Mouse (Mus musculus) layer of hippocampus, adult 18-20 months (tissue): Measurements from ENCODE around the gene Irak1. TPM values are rescaled to one million over a fixed set of nuclear protein-coding genes. Genes with fewer than 3 reads are reported as not detected.
A peak's percentile ranks its signal among the peaks of the same experiment; 100 is the strongest.

Experiments
- DNase-seq, 2 experiments: peaks; one replicate each; pipeline ENCODE4 v3.0.0; 2022; ENCODE audit warnings: low spot score in 2 of 2
- long read RNA-seq: library from polyadenylated mRNA; stranded (forward); transcript quantifications from one replicate; pipeline ENCODE4 v2.0.0, GENCODE M21; 2021
- total RNA-seq, 2 experiments: library from RNA; stranded (reverse); gene quantifications; 2 replicates each; pipeline ENCODE4 v1.2.3; 2021

The Irak1 gene
- 10 to 100 TPM; 50.1 to 55.4 TPM for total RNA-seq
- long read RNA-seq, transcript Irak1-206 (14 exons, 3,835 nt) = major isoform, 28 of 85 reads
- long read RNA-seq, transcript Irak1-204 (14 exons, 3,825 nt) = minor isoform, 5 of 85 reads
- long read RNA-seq, partial matches to known transcripts = 4 of 85 reads
- long read RNA-seq, other reads (novel, unspliced or antisense) = 47 of 85 reads

DNA sequence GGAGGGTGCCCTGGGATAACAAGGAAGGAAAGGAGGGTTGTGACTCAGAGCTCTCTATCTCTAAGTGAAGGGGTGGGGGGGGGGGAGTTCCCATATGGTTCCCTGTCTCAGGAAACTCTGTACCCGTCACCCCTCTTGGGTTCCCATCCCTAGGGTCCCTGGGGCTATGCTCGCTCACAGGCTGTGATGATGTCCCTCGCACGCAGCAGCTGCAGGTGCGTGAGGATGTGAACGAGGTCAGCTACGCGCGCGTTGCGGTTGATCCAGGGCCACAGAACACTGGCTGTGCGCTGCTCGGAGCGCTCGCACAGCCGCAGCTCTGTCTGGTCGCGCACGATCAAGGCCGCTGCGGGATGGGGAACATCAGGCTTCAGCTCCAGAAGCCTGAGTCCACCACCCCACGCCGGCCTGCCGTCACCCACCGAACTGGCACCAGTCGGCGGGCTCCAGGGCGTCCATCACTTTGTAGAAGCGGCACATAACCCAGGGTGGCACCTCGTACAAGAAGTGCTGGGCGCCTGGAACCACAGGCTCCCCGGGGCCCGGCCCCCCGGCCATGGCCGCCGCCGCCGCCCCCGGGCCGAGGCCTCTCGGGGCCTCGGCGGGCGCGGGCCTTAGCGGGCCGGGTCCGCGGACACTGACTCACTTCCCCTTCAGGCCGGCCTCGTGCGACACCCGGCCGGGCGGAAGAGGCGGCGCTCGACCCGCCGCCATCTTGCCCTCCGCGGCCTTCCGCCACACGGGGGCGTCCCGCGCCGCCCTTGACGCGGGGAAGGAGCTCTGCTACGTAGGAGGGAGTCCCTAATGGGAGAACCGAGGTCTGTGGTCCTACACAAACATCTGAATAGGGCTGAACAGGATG, at the start of gene Irak1:
TSS of gene Irak1 (minus strand) at position 731 of the 862 bp plus-strand sequence.
- peak; percentile 35 to 57 for DNase-seq

- no peak for DNase-seq
These were observed 47.1 kb upstream of the Irak1 start for GRCm38 (mm10) chrX:74070794-74071193.

DNA sequence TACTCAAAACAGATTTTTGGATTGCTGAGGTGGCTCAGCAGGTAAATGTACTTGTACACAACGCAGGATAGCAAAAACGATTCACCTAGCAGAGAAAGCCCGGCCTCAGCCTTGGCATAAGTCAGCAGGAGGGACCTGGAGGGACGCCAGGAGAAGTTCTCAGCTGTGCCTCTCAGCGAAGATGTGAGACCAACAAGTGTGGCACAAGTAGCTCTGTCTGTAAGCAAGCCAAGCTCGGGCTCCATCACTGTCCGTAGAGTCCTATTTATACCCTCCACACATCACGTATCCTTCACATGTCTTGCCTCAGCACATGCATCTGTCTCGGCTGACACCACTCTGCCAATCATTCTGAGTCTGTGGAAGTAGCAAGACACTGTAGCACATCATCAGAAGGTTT, 44.2 kb upstream of the Irak1 start:
- peak in 1 of 2 experiments; percentile 11 for DNase-seq

GRCm38 (mm10) chrX:74045107-74045506, 21.4 kb upstream of the Irak1 start:
- DNase-seq = no peak

DNA sequence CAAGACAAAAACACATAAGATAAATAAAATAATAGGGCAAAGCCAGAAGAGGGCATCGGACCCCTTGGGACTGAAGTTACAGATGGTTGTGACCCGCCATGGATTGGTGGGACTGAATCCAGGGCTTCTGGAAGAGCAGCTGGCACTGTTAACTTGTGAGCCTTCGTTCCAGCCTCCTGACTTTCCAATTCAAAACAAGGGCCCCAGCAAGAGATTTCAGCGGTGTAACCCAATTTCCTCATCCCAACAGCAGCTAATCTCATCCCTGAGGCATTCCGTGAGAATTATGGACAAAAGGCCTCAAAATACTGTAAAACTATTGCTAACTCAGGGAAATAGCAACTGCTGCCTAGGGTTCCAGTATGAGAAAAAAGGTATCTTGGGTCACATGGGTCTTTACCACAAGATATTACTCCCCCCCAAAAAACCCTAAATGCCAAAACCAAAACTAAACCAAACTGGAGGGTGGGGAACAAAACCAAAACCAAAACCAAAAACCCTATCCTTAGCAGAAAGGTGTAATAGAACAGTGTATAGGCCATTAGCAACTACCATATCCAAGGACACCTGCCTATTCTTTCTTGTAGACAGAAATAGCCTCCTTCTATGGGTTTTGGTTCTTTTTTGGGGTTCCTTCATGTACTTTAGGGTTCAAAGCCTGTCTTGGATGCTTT, 14.1 kb upstream of the Irak1 start:
- no peak for DNase-seq

GRCm38 (mm10) chrX:74030000-74030399, 6.3 kb upstream of the Irak1 start:
- DNase-seq = no peak

- no peak for DNase-seq
These were observed 927 bp downstream of the Irak1 start for GRCm38 (mm10) chrX:74022795-74023187.

GRCm38 (mm10) chrX:74014597-74014996, 9.1 kb downstream of the Irak1 start:
- DNase-seq = no peak

DNA sequence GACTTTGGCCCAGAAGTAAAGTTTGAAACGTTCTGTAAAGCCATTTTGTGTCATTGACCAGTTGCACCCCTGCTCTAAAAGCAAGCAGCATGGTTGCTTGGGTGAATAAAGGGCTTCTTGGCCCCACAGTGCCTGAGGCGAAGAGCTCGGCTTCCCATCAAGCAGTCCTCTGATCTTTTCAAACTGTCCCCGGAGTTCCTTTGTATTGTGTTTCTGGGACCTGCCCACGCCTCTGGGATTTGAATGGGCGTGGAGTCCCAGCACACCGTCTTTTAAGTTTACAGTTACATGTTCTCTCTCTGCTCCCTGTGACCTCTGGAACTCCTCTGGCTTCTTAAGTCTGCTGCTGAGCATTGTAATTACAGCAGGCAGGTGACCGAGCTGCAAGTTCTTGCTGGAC, 15.7 kb downstream of the Irak1 start:
- no peak for DNase-seq

- DNase-seq = no peak
These were observed 17.3 kb downstream of the Irak1 start for GRCm38 (mm10) chrX:74006401-74006800.

DNA sequence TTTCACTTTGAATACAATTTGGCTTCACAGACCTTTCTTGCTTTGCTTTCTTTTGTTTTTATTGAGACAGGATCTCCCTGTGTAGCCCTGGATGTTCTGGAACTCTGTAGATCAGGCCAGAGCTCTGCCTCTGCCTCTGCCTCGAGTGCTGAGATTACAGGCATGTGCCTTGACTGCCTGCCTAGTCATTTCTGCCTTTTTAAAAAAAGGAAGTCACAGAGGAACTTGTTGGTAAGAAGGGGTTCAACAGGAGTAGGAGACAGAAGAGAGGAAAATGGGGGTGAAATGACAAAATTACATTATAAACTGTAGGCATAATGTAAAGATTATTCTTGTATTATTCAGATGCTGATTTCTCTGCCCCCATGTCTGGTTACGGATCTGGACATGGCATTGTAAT, 20.1 kb downstream of the Irak1 start:
- DNase-seq = no peak

- no peak for DNase-seq
These were observed 22.7 kb downstream of the Irak1 start for GRCm38 (mm10) chrX:74001024-74001423.

DNA sequence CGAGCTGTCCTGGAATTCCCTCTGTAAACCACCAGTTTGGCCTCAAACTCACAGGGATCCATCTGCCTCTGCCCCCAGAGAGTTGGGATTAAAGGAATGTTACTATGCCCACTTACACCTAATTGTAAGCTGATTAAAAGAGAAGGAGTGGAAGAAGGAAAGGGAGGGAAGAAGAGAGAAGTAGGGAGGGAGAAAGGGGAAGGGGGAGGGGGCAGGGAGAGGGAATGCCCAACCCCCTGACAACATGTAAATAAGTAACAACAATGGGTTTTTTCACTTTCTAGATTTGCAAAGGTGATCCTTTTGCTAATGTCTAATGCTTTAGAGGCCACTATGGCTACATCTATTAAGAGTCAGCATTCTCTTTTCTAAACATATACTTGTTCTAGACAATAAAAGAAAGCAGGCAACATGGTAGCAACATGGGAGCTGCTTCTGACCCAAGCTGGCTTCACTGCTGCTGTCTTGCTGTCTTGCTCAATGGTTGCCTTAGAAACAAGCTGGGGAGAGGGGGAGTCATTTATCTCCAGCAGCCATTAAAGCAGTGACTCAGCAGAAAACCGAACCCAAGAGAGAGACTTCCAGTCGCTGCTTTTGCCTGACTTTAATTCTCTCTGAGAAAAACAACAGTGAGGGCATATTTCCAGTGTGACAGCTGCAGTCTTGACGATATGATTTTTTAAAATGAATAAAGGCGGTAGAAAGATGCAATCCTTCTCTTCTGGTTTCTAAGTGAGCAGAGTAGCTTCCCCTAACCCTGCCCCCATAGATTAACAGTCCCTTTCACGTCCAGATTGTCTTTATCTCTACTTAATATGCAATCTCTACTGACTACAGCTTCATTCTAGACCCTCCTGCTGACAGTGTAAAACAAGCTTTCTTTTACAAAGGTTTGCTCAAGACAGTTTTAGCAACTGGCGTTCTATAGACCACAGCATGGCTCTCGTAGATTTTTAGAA, 24.5 kb downstream of the Irak1 start:
- DNase-seq = peak; percentile 50 to 74

GRCm38 (mm10) chrX:73977783-73978182, 45.9 kb downstream of the Irak1 start:
- DNase-seq = no peak

GRCm38 (mm10) chrX:73976283-73976682, 47.4 kb downstream of the Irak1 start:
- no peak for DNase-seq

- no peak for DNase-seq
These were observed 50.9 kb downstream of the Irak1 start for GRCm38 (mm10) chrX:73972774-73973173.

DNA sequence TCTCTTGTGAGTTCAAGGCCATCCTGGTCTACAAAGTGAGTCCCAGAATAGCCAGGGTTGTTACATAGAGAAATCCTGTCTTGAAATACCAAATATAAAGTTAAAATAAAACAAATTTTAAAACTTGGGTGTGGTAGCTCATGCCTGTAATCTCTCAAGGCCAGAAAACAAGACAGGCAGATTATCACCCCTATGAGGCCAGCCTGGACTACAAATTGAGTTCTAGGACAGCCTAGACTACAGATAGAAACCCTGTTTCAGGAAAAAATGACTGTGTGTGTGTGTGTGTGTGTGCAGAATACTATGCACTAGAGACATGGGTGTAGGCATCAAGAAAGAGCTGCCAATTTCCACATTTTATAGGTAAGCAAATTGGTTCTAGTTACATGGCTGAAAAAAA, 52.9 kb downstream of the Irak1 start:
- no peak for DNase-seq

DNA sequence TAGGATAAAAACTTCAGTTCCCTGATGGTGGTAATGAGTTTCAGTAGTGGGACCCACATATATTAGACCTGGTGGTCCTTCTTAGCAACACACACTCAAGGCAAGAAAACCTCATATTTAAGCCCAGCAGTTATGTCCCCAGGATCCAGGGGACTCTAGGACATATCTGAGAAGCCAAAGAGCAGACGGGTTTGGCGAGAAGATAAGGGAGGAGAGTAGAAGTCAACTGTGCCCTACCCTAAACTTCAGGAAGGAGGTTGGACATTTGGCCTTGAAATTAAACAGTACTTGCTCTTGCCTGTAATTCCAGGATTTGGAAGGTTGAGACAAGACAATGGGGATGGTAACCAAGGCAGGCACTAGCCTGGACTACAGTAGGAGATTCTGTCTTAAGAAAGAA, 54.0 kb downstream of the Irak1 start:
- no peak for DNase-seq

DNA sequence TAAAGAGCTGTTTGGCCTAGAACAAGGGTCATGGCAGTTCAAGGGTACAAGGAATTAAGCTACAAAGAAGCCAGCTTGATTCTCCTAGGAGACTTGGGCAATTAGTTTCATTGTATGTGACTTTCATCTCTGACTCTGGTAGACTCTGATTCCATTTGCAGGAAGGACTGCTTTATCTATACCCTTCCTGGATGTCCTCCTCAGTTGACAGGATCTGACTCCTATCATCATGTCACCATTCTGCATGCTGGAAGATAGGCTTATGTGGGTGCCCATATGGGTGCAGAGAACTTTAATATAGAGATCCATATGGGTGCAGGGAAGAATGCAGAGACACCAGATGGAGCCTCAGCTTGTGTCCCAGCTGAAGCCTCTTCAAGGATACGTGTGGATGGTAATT, 54.6 kb downstream of the Irak1 start:
- DNase-seq = peak in 1 of 2 experiments; percentile 31

DNA sequence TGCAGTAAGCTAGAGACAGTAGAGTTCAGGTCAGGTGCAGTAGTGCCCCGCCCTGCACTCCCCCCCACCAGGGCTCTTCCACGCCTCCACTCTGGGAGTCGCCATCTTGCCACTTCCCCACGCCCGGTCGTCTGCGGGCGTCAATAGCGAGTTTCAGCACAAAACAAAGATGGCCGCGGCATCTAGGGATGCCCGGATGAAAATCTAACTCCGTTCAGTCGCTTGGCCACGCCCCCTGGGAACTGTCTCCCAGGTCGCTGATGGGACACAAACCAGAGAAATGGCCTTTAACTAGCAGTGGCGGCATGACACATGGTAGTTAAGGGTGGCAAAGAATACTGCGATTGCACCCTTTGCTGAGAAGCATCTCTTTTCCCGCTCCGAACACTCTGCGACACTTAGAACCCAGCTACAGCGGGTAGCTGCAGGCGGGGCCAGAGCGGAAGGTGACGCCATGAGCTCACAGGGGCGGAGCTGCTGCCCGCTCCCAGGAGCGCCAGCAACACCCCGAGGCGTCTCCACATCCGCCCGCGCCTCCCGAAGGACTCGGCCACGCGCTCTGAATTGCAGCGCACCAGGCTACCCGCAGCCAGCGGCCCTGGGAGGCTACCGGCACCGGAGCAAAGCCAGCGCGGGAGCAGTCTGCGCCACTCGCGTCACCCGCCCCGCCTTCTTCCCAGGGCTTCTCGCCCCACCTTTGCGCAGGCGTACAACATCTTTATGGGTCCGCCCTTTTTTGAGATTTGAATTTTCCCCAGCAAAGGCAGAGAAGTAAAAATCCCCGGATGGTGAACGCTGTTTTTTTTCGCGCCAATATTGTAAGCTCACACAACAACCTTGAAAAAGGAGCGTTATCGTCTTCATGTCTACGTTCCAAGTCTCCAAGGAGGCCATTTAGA, 56.3 kb downstream of the Irak1 start:
- DNase-seq = peak; percentile 84 to 92
